Mouse (Mus musculus) common myeloid progenitor, adult 5-6 weeks (primary cell): ENCODE data around the gene Rufy4. TPM values are rescaled to one million over a fixed set of nuclear protein-coding genes. Genes with fewer than 3 reads are reported as not detected.

Experiments
- ATAC-seq: replicated peaks from 2 replicates; pipeline ENCODE4 v1.8.0; 2016; ENCODE audit warnings: low read depth, mild to moderate bottlenecking, moderate TSS enrichment, inconsistent platforms; ENCODE audit not compliant: poor library complexity, severe bottlenecking
- total RNA-seq: library from RNA; stranded (forward); fragments of 200-1000, 187-1606 nt; gene quantifications from 2 replicates; pipeline ENCODE4 v1.2.3, GENCODE M21; 2017

Gene Rufy4
- total RNA-seq, result 3.8 and 4.0 TPM in 2 replicates

GRCm38 (mm10) chr1:74124991-74125552 lies at the start of gene Rufy4:
Gene Rufy4, plus strand, starts transcription at chr1:74125541.
- ATAC-seq, result peak; percentile 77

DNA sequence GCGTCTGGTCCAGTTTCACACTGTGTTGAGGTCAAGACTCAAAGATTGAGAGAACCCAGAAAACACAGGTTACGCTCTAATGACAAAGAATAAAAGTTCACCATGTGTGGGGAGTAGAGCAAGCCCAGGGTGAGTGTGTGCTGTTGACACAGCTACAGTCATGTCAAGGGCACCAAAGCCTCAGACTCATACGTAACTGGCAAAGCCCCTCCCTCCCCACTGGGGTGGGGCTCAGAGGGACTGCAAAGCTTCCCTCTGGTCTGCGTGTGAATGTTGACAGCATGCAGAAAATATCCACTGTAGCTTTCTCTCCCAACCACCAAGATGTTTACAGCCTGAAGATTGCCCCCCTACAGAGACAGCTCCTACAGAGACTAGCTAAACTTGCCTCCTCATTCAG lies 49.1 kb upstream of the Rufy4 start:
- no peak for ATAC-seq

DNA sequence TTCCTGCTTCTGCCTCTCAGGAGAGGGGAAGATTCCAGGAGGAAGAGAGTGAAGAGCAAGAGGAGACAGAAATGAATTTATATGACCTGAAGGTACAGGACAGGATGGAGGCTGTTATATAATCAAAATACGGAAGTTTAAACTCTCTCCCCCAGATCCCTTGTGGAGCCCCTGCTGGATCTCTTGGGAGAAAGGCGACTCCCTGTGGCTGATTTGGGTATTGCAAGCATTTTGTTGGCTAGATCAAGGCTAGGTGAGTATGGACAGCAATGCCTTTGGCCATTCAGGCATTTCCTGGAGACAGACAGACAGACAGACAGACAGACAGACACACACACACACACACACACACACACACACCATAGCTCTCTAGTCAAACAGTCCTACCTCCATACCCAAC lies 48.0 kb upstream of the Rufy4 start:
- ATAC-seq, result peak; percentile 71

GRCm38 (mm10) chr1:74081573-74081989 lies 43.8 kb upstream of the Rufy4 start:
- peak; percentile 64 for ATAC-seq

GRCm38 (mm10) chr1:74082841-74083463 lies 42.4 kb upstream of the Rufy4 start:
- ATAC-seq, result peak; percentile 62

GRCm38 (mm10) chr1:74084065-74084705 lies 41.2 kb upstream of the Rufy4 start:
- no peak for ATAC-seq

GRCm38 (mm10) chr1:74084752-74085151 lies 40.6 kb upstream of the Rufy4 start:
- no peak for ATAC-seq

DNA sequence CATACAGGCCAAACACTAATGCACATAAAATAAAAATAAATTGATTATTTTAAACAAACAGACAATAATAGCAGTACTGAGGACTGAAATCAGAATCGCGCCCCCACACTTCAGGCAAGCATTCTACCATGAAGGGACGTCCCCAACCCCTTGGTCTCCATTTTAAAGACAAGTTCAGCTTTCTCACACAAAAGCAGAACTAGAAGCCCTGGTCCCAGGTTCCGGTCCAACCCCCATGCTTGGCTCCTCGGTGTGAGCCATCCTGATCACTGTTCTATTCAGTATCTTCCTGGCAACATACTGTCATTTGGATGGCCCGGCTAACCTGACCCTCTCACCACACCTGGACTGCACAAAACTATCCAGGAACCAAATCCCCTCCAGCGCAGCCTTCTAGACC lies 39.8 kb upstream of the Rufy4 start:
- no peak for ATAC-seq

DNA sequence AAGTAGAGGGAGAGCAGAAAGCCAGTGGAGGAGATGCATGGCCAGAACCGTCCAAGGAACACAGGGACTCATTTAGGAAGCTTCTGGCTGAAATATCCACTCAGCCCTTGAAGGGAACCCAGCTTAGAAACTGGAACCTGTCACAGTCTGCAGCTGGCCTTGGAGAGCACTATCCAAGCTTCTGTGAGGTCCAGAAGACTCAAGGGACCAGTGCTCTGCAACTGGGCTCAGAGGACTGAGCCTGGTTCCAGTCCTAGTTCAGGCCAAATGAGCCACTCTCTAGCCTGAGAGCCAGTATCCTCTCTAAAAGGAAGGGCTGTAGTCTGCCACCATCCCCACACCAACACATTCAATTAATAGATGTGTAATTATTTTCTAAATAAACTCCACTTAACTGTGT lies 36.8 kb upstream of the Rufy4 start:
- no peak for ATAC-seq

DNA sequence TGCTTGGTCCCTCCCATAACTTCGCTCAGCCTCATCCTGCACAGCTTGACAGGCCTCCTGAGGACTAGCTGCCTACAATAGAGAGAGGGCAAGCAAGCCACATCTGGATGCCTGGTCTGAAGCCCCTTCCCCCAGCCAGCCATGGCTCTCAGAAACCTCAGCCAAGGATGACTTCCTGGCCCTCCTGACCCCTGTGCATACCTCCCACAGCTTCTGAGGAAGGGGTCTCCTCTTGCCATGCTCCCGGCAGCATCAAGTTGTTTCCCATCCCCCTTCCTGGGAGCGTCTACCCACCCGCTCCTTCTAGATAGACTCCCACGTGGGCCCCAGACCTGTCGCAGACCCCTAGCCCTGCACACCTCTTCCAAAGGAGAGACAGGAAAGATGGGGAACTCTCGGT lies 35.0 kb upstream of the Rufy4 start:
- ATAC-seq, result no peak

DNA sequence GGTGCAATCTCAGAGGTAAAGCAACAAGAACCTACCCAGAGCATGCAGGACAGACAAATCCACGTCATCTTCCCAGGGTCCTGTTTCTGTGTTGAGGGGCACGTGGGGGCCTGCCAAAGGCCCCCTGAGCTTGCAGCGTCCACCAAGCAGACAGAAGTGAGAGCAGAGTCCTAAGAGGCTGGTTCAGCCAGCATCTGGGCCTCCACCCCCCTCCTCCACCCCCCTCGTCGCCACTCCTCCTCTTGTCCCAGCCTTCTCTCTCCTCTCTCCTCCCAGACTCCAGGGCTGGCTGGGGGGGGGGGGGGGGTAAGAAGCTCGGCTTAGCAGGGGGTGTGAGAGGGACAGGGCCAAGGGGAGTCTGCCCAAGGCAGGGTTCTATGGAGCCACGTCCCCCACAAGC lies 34.2 kb upstream of the Rufy4 start:
- ATAC-seq, result no peak

DNA sequence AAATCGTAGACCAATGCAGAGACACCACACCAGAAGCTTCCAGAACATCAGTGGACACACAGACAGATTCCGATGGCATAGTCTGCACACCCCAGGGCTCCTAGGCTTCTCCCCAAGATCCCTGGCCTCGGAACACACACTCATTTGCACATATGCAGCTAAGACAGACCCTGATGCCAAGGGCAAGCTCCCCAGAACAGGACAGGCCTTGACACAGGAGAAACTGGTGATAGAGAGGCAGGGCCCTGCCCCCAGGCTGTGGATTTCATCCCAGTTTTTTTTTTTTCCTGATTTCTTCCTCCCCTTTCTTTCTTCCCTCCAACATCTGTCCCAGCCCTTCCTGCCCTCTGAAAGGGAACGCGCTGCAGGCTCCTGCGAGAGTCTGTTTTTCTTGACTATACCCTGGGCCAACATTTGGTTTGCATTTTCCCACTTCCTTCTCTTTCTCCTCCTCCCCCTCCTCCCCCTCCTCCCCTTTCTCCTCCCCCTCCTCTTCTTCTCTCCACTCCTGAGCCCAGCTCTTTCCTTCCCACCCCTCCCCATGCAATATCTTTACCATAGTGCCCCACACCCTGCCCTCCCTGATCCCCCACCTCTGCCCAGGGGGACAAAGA lies 33.6 kb upstream of the Rufy4 start:
- ATAC-seq, result no peak

GRCm38 (mm10) chr1:74092242-74092641 lies 33.1 kb upstream of the Rufy4 start:
- ATAC-seq, result no peak

GRCm38 (mm10) chr1:74093447-74093846 lies 31.9 kb upstream of the Rufy4 start:
- no peak for ATAC-seq

GRCm38 (mm10) chr1:74094497-74095270 lies 30.7 kb upstream of the Rufy4 start:
- peak; percentile 79 for ATAC-seq

DNA sequence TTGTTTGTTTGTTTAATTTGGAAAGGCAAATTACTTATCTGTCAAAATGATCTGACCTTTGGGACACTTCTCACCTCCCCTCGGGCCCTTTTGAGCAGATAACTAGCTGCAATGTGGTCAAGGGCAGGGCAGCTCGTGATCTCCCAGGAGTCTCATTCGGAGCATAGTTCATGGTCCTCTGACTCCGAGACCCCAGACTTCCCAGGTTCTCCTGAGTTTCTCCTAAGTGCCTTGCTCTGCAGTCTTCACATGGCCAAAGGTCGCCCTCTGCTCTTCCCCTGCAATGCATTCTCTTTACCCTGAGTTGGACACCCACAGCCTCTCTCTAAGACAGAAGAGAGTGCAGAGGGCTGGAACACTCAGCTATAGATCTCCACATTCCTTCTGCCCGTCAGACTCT lies 30.0 kb upstream of the Rufy4 start:
- no peak for ATAC-seq

GRCm38 (mm10) chr1:74095728-74096127 lies 29.6 kb upstream of the Rufy4 start:
- ATAC-seq, result no peak

- peak; percentile 47 for ATAC-seq
Measured at GRCm38 (mm10) chr1:74098004-74099000, 27.0 kb upstream of the Rufy4 start.

DNA sequence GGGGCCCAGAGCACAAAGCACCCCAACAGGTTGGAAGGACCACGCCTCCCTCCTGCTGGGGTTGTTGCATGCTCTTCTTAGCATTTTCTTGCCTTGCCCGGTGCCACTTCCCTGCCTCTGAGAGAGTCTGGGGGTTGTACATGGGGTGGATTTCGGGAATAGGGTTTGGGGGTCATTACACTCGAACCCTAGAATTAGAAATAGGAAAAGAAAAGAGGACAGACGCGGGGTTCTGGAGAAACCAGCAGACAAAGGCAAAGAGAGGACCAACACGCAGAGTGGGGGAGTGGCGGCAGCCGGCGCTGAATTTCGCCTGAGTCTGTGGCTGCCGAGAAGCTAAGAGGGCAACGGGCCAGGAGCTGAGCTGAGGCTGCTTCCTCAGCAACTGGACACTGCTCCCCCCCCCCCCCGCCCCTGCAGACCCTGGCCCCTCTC lies 26.3 kb upstream of the Rufy4 start:
- ATAC-seq, result peak; percentile 19; the same call in 1 of the 2 replicates
